Mouse (Mus musculus): ENCODE measurements around the gene Emilin1.

The Emilin1 gene

DNA sequence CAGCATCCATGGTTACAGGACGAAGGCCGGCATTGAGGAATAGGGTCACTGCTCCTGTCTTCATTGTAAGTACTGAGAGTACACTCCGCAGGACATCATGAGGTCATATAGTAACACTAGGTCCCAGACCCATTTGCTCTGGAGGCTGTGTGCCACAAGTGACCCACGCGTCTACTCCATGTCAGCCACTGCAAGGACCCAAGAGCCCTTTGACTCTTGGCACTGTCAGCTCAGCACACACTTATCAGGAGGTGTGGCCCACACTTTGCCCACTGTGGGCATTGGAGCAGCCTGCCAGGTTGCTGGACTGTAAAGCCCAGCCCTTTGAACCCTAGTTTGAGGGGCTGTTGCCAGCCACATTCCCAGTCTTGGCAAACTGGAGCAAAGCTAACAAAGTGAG is 12.0 kb downstream of the Emilin1 start:
- no peak for DNase-seq (ENCODE audit: low spot score)

DNA sequence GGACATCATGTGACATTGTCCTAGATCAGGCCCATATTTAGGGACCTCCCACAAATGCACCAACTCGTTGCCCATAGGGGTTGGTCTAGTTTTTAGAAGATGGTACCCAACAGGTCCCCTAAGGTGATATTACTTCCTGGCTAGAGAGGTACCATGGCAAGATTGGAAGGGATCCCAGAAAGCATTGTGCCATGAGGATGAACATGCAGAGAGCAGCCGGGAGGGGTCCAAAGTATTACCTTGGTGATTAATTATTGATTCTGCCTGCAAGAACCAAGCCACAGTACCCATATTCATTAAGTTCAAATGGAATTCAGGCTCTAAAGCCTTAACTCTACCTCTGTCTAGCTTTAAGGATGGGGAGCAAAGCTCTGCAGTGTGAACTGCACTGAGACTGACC is 12.9 kb downstream of the Emilin1 start:
- DNase-seq (ENCODE audit: low spot score), result no peak

DNA sequence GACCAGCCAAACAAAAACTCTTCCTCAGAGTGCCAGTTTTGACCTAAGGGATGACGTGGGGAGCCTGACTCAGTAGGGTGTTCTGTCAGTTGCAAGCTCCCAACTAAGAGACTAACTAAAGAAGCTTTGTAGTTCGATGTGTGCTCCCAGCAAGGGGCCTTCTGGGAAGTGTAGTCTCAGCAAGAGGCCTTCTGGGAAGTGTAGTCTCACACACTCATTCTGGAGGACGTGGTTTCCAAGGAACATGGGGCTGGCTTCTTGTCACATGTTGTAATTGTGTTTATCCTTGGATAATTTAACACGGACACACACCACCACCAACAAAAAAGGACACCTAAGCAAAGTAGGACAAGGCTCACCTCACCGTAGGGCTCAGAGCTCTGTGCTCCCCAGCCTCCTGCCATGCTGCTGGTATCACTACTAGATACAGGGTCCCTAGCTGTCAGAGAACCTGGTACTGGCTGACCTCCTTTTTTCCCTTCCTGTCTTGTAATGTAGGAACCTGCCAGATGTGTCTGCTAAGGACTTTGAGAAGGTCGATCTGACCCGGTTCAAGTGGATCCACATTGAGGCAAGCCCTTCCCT is 14.8 kb downstream of the Emilin1 start:
- DNase-seq (ENCODE audit: low spot score), result peak; percentile 60

- peak; percentile 83 for DNase-seq (ENCODE audit: low spot score)
These were observed 16.9 kb downstream of the Emilin1 start for GRCm38 (mm10) chr5:30930121-30930520.

DNA sequence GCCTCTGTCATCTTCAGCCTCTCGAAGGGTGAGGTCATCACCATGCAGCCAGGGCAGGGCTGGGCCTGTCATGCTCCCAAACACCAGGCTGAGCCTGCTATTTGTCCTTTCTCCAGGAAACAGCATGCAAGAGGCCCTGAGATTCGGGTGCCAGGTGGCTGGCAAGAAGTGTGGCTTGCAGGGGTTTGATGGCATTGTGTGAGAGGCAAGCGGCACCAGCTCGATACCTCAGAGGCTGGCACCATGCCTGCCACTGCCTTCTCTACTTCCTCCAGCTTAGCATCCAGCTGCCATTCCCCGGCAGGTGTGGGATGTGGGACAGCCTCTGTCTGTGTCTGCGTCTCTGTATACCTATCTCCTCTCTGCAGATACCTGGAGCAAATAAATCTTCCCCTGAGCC is 17.6 kb downstream of the Emilin1 start:
- DNase-seq (ENCODE audit: low spot score), result no peak

DNA sequence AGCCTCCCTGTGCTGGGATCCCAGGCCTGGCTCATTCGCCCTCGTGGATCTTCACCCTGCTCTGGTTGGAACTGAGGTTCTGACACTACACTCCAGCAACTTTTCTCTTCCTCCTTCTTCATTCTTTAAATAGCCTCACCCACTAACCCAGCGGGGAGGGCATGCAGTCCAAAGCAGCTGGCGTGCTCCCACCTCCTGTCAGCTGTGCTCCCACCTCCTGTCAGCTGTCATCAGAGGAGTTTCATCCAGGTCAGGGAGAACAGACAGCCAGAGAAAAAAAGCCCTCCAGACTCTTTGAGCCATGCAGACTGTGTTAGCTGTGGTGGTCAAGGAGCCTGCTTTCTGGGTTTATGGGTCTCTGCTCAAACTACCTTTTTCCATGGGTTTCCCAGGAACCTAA is 18.2 kb downstream of the Emilin1 start:
- no peak for DNase-seq (ENCODE audit: low spot score)

- DNase-seq (ENCODE audit: low spot score), result no peak
These were observed 20.5 kb downstream of the Emilin1 start for GRCm38 (mm10) chr5:30933705-30934104.

DNA sequence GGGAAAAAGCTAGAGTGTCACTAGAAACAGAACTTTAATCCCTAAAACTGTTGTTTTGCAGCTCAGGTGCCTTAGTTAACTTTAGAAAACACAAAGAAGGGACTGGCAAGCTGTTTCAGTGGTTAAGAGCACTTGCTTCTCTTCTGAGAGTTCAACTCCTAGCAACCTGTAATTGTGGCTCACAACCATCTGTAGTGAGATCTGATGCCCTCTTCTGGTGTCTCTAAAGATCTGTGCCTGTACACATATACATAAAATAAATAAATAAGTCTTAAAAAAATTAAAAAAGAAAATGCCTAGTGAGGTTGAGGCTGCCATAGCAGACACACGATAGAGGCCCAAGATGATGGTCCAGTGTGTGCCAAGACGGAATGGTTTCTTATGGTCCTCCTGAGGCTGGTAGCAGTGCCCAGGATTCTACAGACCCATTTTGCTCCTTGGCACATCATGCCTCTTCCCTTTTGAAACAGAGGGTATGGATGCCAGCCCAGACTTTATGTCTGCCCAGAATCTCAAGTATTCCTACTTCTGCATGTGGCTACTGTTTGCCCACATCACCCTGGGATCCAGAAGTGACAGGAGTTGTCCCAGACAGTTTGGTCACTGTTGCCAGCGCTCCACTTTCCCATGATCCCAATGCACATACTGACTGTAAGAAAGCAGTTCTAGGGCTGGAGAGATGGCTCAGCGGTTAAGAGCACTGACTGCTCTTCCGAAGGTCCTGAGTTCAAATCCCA is 21.7 kb downstream of the Emilin1 start:
- DNase-seq (ENCODE audit: low spot score), result no peak

- no peak for DNase-seq (ENCODE audit: low spot score)
These were observed 29.8 kb downstream of the Emilin1 start for GRCm38 (mm10) chr5:30943004-30943403.

DNA sequence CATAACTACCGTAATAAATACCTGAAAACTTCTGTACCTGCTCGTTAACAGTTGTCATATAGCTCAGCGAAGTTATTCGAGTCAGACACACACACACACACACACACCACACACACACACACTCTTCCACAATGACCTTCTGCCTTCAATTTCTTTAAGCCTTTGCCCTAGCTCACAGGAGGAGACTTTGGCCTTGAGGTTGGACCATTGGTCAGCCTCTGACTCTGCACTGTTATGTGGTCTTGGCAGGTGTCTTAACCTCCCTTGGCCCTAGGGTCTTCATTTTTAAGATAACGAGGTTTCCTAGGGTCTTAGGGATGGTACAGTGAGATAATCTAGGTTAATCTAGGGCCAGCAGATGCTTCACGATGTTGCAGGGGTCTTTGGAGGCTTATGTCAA is 31.1 kb downstream of the Emilin1 start:
- DNase-seq (ENCODE audit: low spot score), result no peak

- DNase-seq (ENCODE audit: low spot score), result peak; percentile 78
These were observed 32.0 kb downstream of the Emilin1 start, which contains the start of gene Cgref1 for GRCm38 (mm10) chr5:30944956-30945781. Gene Cgref1 (minus strand): TSS chr5:30945591.

DNA sequence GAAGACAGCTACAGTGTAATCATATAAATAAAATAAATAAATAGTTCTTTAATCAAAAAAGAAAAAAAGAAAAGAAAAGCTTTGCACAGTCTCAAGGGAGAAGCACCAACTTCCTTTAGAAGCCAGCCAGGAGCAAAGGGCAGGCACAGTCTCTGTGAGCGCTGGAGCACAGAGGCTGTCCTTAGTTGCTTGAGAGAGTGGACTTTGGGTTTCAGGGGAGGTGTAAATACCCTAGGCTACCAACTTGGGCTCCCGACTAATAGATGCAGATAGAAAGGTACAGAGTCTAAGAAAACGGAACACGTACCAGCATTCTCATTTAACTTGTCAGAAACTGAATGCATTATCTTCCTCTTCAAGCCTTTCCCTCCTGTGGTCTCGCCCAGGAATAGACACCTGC is 35.4 kb downstream of the Emilin1 start:
- DNase-seq (ENCODE audit: low spot score), result no peak

DNA sequence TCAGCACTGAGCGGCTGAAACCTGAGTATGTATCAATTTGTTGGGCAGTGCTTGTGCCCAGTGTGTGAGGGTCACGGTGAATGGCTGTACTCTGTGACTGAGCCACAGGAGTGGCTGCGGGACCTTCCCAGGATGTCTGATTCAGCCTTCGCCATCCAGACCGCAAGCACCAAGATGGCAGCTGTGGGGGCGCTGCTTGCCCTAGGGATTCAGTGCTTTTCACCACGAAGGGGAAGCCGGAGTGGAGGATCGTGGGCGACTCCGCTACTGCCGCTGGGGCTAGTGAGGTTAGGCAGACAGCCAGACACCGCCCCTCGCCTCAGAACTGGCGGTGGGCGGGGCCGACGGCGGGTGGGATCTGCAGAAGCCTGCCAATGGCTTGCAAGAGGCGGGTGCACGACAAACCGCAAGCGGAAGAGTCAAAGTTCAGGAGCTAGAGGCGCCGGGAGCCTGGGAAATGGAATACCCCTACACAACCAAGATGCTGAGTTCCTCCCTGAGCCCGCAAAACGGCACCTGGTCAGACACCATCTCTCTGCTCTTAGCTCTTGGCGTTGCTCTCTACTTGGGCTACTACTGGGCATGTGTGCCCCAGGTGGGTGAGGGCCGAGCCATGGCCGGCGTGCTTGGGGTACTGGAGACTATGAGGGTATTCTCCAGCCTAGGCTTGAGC is 36.6 kb downstream of the Emilin1 start:
- peak; percentile 90 for DNase-seq (ENCODE audit: low spot score)

DNA sequence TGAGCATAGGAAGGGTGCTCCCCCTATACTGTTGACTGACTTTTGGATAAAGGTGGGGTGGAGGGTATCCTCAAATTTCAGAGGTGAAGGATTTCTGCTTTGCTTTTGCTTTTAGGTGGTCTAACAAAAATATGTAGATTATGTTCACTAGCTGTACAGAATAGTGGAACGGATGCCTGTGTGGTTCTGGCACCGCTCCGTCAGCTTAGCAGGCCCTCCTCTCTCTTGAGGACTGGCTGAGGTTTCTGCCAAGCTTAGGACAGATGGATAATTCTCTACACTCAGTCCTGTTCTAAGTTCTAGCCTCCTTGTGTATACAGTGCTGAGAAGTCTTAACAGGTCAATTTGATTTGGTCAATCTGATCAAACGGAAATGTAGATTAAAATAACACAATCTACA is 37.2 kb downstream of the Emilin1 start:
- no peak for DNase-seq (ENCODE audit: low spot score)

DNA sequence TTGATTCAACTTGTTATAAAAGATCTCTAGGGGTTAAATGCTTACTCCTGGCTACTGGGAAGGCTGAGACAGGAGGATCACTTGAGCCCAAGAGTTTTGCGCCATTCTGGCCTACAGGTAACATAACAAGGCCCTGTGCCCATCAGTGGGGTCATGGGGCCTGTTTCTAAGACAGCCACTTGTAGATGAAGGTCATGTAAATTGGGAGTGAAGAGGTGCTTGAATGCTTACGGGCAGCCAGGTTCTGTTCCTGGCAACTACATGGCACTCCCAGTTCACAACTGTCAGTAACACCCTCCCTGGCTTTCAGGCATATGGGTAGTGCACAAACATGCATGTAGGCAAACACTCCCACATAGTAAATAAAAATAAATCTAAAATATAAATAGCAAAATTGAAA is 37.7 kb downstream of the Emilin1 start:
- no peak for DNase-seq (ENCODE audit: low spot score)

DNA sequence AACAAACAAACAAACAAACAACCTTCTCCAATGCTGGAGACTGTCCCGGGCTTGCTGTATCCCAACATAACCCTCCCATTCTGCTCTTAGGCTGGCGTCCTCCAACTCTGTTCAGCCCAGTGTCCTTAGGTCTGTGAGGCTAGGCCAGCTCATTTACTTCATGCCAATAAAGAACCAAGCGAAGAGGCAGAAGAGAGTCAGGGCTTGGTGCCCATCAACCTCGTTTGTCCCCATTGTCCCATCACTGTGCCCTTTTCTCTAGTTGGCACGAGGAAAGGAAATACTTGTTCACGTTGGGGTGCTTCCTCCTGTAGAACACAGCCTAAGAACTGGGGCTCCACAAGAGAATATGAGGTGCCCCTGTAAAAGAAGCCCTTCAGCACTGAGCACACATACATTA is 38.5 kb downstream of the Emilin1 start:
- DNase-seq (ENCODE audit: low spot score), result no peak

- no peak for DNase-seq (ENCODE audit: low spot score)
These were observed 39.3 kb downstream of the Emilin1 start for GRCm38 (mm10) chr5:30952551-30952950.

- DNase-seq (ENCODE audit: low spot score), result no peak
These were observed 40.9 kb downstream of the Emilin1 start for GRCm38 (mm10) chr5:30954065-30954464.

- DNase-seq (ENCODE audit: low spot score), result no peak
These were observed 41.4 kb downstream of the Emilin1 start for GRCm38 (mm10) chr5:30954556-30954955.

- no peak for DNase-seq (ENCODE audit: low spot score)
These were observed 42.5 kb downstream of the Emilin1 start for GRCm38 (mm10) chr5:30955751-30956150.

DNA sequence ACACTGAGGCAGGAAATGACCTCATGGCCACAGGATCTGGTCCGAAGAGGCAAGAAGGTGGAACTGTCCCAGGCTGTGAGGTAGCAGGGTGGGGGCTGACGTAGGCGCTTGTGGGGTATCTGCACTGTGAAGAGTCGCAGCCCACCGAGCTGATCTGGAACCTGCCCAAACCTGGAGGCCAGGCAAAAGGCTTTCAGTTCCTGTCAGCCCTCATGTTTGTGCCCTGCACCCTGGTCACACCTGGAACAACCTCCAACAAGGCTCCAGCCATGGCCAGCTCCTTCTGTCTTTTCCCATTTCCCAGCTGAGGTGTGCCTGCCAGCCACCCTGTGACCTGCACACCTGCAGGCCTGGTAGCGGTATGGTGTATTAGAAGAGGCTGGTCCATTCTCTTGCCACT is 44.7 kb downstream of the Emilin1 start:
- DNase-seq (ENCODE audit: low spot score), result no peak

- no peak for DNase-seq (ENCODE audit: low spot score)
These were observed 46.1 kb downstream of the Emilin1 start for GRCm38 (mm10) chr5:30959198-30959854.

All from retina, embryonic 14.5 days (tissue).